Mouse (Mus musculus) right cerebral cortex, postnatal 36 days (tissue): ENCODE measurements around the gene Usp19.

Experiments used
- DNase-seq, 2 experiments: peaks; one replicate each; pipeline ENCODE4 v3.0.0; 2022; ENCODE audit warnings: low spot score in 2 of 2, mixed read lengths in 1 of 2

Usp19 gene

DNA sequence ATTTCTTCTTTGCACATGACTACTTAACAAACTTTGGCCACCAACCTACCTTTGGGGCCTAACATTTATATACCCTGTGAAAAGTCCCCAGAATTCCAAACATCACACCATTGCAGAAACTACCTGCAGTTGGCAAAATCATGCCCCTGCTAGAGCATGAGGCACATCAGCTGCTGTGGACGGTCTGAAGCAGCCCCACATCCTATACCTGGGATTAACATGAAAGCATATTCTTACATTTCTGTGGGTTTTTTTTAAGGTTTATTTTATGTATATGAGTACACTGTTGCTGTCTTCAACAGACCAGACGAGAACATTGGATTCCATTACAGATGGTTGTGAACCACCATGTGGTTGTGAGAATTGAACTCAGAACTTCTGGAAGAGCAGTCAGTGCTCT, 24.2 kb upstream of the Usp19 start:
- no peak for DNase-seq

DNA sequence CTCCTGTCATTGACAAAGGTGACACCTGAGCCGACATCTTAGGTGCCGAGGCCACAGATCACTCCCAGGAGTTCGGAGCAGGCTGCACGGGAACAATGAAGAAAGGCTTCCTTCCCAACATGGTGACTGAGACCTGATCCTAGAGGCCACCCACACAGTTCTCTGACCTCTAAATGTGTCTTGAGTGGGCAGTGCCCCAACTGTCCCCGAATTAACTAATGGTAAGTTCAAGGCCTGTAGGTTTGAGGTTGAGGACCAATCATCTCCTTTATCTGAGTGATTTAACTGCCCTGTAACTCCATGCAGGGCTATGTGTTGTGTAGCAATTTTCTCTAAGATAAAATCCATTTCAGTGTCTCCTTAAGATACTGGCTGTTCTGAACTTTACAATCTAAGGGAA, 21.0 kb upstream of the Usp19 start:
- no peak for DNase-seq

- no peak for DNase-seq
Measured at GRCm38 (mm10) chr9:108469845-108470244, 20.6 kb upstream of the Usp19 start.

- DNase-seq = no peak
Measured at GRCm38 (mm10) chr9:108474528-108474927, 15.9 kb upstream of the Usp19 start.

GRCm38 (mm10) chr9:108478638-108479156, 11.7 kb upstream of the Usp19 start:
- no peak for DNase-seq

DNA sequence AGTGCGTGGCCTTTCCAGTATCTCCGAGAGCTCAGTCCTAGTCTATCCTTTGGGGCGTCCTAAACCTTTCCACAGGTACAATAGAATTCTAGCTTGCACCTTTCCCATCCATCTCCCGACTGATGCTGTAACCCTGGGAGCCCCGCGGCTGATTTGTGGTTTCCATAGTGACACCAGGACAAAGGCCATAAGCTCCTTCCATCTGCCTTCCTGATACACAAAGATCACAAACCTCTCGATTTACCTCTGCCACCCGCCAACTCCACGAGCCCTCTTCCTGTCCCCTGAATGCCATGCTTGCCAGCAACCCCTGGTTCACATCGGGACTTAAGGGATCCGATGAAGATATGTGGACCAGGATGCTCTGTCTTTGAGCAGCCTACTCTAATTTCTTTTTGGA, 11.2 kb upstream of the Usp19 start:
- DNase-seq = no peak

DNA sequence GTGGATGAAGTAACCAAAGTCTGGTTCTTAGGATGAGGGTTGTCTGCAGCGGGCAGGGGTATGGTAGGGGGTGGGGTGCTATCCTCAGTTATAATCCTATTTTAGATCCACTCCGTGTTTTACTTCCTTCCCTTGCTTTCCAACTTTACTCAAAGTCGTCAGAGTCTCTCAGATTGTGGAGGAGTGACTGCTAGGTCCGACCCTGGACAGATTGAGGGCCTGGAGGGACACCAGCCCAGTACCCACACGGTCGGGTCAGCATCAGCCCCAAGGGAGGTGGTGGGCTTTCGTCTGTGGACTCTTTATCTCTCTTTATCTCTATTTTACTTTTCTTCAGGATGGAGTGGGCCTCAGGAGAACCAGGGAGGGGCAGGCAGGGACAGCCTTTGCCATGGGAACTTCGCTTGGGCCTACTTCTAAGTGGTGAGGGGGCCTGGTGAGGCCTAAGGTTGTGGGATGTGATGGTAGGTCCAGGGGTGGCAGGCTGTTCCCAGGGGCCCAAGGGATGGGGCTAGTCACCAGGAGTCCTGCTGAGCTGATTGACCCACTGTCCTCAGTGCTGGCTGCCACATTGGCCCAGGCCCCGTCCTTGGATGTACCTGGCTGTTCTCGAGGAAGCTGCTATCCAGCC, 10.6 kb upstream of the Usp19 start, which contains the start of gene Lamb2:
Gene Lamb2, plus strand, starts transcription at position 16 of the 631 bp plus-strand sequence.
- no peak for DNase-seq

DNA sequence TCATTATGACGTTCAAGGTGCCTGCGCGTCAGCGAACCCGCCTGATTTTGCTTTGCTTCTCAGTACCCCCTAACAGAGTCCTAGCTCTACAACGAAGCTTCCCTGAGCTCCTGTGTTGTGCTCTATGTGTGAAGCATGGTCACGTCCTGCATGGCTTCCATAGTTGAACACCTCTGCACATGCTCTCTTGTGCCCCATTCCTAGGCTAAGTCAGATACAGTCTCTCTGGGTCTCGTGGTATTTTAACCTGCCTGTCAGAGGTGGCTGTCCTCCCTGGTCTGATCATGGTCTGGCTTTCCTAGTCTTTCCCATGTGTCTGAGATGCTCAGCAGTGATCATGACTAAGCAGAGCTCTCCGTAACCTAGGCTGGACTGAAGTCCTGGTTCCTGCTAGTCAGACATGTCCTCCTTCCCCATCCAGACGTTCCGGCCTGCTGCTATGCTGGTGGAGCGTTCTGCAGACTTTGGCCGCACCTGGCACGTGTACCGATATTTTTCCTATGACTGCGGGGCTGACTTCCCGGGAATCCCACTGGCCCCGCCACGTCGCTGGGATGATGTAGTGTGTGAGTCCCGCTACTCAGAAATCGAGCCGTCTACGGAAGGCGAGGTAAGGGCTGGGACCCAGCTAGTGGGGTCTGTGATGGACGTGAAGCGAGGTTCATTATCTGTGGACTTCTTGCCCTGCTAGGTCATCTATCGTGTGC, 9.4 kb upstream of the Usp19 start:
- DNase-seq = no peak

DNA sequence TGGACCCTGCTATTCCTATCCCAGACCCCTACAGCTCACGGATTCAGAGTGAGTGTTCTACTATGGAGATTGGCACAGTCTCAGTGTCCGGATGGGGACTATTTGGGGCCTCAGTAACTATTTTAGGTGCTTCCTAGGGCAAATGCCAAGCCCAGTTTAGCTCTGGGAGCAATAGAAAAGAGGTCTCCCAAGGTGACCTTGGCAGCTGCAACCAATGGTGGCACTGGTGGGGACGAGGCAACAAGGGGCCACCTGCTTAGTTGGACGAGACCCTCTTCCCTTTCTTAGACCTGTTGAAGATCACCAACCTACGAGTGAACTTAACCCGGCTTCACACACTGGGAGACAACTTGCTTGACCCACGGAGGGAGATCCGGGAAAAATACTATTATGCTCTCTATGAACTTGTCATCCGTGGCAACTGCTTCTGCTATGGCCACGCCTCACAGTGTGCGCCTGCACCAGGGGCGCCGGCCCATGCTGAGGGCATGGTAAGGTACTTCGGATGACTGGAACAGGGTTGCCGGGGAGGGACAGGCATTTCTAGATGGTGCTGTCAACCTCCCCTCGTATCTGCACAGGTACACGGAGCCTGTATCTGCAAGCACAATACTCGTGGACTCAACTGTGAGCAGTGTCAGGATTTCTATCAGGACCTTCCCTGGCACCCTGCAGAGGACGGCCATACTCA, 8.7 kb upstream of the Usp19 start:
- no peak for DNase-seq

DNA sequence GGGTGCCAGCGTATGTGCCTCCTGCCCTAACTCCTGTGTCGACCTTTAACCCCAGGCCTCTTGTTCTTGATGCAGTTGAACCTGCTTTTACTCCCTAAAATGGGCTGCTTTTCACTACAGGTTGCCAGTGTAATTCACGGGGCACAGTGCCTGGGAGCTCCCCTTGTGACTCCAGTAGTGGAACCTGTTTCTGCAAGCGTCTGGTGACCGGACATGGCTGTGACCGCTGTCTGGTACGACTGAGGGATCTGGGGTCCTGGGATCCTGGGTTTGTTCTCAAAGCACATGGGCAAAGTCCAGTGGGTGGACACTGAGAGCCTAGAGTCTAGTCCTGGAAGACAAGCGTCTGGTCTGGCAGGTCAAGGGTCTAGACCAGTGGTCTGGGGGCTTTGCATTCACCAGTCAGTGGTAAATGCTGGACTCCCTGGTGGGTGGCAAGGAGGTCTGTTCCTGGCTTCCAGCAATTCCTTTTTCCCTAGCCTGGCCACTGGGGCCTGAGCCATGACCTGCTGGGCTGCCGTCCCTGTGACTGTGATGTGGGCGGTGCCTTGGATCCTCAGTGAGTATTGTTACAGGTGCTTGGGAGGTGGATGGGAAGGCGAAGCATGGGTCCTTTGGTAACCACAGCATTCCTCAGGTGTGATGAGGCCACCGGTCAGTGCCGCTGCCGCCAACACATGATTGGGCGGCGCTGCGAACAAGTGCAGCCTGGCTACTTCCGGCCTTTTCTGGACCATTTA, 7.2 kb upstream of the Usp19 start:
- DNase-seq = no peak

DNA sequence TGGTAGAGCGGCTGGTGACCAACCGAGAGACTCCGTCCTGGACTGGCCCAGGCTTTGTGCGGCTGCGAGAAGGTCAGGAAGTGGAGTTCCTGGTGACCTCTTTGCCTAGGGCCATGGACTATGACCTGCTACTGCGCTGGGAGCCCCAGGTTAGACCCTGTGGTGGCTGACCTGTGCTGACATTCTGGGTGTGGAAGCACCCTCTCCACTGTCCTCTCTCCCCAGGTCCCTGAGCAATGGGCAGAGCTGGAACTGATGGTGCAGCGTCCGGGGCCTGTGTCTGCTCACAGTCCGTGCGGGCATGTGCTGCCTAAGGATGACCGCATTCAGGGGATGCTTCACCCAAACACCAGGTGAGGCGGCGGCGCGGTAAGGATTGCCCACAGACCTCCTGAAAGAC, 6.4 kb upstream of the Usp19 start:
- no peak for DNase-seq

DNA sequence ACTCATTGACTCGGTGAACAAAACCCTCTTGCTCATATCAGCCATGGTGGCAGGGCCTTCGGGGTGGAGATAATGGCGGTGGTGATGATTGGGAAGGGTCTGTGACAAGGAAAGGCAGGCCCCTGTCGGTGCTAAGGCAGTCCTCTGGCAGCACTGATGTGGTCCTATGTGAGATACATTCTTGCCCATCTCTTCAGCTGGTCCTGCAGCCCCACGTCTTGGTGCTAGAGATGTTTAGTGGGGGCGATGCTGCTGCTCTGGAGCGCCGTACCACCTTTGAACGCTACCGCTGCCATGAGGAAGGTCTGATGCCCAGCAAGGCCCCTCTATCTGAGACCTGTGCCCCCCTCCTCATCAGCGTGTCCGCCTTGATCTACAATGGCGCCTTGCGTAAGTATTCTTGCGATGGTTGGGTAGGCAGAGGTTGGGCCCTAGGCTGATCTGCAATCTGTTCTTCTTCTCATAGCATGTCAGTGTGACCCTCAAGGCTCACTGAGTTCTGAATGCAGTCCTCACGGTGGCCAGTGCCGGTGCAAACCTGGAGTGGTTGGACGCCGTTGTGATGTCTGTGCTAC, 5.0 kb upstream of the Usp19 start:
- no peak for DNase-seq

DNA sequence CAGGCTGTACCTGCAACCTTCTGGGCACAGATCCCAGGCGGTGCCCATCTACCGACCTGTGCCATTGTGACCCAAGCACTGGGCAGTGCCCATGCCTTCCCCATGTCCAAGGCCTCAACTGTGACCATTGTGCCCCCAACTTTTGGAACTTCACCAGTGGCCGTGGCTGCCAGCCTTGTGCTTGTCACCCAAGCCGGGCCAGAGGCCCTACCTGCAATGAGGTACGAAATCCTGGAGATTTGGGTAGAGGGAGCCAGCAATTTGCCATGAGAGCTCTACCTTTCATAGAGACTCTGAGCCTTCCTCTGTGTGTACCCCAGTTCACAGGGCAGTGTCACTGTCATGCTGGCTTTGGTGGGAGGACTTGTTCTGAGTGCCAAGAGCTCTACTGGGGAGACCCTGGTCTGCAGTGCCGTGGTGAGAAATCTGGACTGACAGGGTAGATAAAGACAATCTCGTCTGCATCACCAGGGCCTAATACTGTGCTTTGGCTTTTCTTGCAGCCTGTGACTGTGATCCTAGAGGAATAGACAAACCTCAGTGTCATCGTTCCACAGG, 3.4 kb upstream of the Usp19 start:
- no peak for DNase-seq

DNA sequence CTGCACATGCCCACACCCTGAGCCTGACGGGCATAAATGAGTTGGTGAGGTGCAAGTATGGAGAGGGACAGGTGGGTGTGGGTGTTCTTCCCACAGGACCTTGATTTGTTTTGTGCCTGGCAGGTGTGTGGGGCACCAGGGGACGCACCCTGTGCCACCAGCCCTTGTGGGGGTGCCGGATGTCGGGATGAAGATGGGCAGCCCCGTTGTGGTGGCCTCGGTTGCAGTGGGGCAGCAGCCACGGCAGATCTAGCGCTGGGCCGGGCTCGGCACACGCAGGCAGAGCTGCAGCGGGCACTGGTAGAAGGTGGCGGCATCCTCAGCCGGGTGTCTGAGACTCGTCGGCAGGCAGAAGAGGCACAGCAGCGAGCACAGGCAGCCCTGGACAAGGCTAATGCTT, 2.0 kb upstream of the Usp19 start:
- DNase-seq = no peak

DNA sequence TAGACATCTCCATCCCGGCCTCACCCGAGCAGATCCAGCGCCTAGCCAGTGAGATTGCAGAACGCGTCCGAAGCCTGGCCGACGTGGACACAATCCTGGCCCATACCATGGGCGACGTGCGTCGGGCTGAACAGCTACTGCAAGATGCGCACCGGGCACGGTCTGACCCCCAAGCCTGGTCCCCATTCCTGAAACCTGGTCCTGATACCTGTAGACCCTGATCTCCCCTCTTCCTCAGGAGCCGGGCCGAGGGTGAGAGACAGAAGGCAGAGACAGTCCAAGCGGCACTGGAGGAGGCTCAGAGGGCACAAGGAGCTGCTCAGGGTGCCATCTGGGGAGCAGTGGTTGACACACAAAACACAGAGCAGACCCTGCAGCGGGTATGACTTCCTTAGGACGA, 1.2 kb upstream of the Usp19 start:
- DNase-seq = no peak

- no peak for DNase-seq
Measured at GRCm38 (mm10) chr9:108489702-108490558, 472 bp upstream of the Usp19 start.

DNA sequence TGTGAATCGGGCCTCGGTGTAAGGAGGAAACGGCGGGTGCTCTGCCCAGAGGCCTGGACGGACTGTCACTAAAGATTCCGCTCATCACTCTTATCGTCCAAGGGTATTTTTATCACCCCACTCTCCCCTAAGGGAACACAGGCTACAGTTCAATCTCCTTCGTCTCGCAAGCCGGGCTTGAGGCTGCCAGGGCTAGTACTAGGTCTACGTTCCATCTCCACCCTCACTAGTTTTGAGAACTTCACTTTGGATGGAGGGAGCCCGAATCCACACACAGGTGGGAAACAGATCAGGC, 831 bp downstream of the Usp19 start:
- DNase-seq = no peak

- DNase-seq = no peak
Measured at GRCm38 (mm10) chr9:108492043-108492750, 1.8 kb downstream of the Usp19 start.

DNA sequence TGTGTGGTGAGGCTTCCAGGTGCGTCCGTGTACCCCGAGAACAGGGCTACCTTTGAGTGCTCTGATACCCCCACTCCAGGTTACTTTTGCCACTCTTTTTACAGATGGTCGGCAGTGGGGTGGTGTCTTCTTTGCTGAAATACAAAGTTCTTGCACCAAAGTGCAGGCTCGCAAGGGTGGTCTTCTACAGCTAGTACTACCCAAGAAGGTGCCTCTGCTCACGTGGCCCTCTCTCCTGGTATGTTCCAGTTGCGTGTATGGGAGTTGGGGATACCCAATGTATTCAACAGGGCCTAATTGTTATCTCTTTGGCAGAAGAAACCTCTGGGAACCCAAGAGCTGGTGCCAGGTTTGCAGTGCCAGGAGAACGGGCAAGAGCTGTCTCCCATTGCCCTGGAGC, 2.8 kb downstream of the Usp19 start:
- DNase-seq = no peak
